Mouse (Mus musculus) limb, embryonic 12.5 days (tissue): ENCODE results near the gene Gng13. TPM values are rescaled to one million over a fixed set of nuclear protein-coding genes. Genes with fewer than 3 reads are reported as not detected.

Source experiments
- ATAC-seq: fragments of 200-750 bp; cut with Nextera tagmentation; 2 replicates; pipeline ENCODE4 v1.8.0; 2017; ENCODE audit warnings: low read depth, moderate TSS enrichment; ENCODE audit not compliant: insufficient number of reproducible peaks, insufficient read depth, low FRiP score, low TSS enrichment
- H3K27ac ChIP-seq: fragments of 300-500 bp; sonication (generic); 2 replicates; pipeline ENCODE4 v1.5.1; 2016; ENCODE audit warnings: mild to moderate bottlenecking, moderate library complexity
- H3K27me3 ChIP-seq: fragments of 300-500 bp; sonication (generic); 2 replicates; pipeline ENCODE4 v1.6.1; 2016; ENCODE audit warnings: mild to moderate bottlenecking, moderate library complexity
- H3K36me3 ChIP-seq: fragments of 300-500 bp; sonication (generic); 2 replicates; pipeline ENCODE4 v1.6.1; 2016; ENCODE audit warnings: mild to moderate bottlenecking, moderate library complexity
- H3K4me1 ChIP-seq: fragments of 300-500 bp; sonication (generic); replicated peaks from 2 replicates; pipeline ENCODE4 v1.6.1; 2016
- H3K4me2 ChIP-seq: fragments of 300-500 bp; sonication (generic); 2 replicates; pipeline ENCODE4 v1.6.1; 2016; ENCODE audit warnings: mild to moderate bottlenecking, moderate library complexity
- H3K4me3 ChIP-seq: fragments of 300-500 bp; sonication (generic); replicated peaks from 2 replicates; pipeline ENCODE4 v1.5.1; 2016; ENCODE audit warnings: mild to moderate bottlenecking
- H3K9ac ChIP-seq: fragments of 300-500 bp; sonication (generic); replicated peaks from 2 replicates; pipeline ENCODE4 v1.6.1; 2016; ENCODE audit warnings: mild to moderate bottlenecking, moderate library complexity
- H3K9me3 ChIP-seq: fragments of 300-500 bp; sonication (generic); 2 replicates; pipeline ENCODE4 v1.6.1; 2016; ENCODE audit warnings: mild to moderate bottlenecking, moderate library complexity
- WGBS: fragments of 180-500 bp; shearing (Covaris S2); methylation state at CpG from one replicate; pipeline ENCODE4 v1.1.7; 2016; 5-methylcytosine and 5-hydroxymethylcytosine counted together
- polyA plus RNA-seq: library from polyadenylated mRNA; unstranded; fragments of >200 nt; fragmentation: Nextera tagmentation; extraction: Ambion mirVana; gene quantifications from 2 replicates; pipeline ENCODE4 v1.2.1, GENCODE M21; 2016

Gene Gng13
- polyA plus RNA-seq, result 0.74 and 1.3 TPM in 2 replicates

- H3K4me1 ChIP-seq, result peaks cover 22% of the 10 kb centered on the region
- peak within 1 kb of the TSS; percentile 66 for H3K9ac ChIP-seq
- peak within 1 kb of the TSS; percentile 88 for H3K4me2 ChIP-seq
- ATAC-seq, result 0 out of 2 replicates have a peak, but pooled peaks have one; percentile 6
- H3K4me3 ChIP-seq, result peak within 1 kb of the TSS; percentile 47
- H3K36me3 ChIP-seq, result peaks cover 36% of the 10 kb centered on the region
- H3K27me3 ChIP-seq, result peaks cover 56% of the 10 kb centered on the region
- no peak within 1 kb of the TSS for H3K27ac ChIP-seq
- no peaks in the 10 kb centered on the region for H3K9me3 ChIP-seq
- WGBS, result under 1% methylated on average over 45 of the region's 45 CpGs
These were observed at the start of gene Gng13 for GRCm38 (mm10) chr17:25716711-25717637. TSS of gene Gng13 (plus strand) at chr17:25717171.

GRCm38 (mm10) chr17:25668481-25669055, 48.4 kb upstream of the Gng13 start:
- Histone ChIP-seq H3K4me3 (no peak overlapping the region), H3K27me3 (no peaks in the 10 kb centered on the region; the same call in 1 of the 2 replicates), H3K9ac (no peak overlapping the region), H3K9me3 (no peaks in the 10 kb centered on the region), H3K27ac (no peak overlapping the region), H3K4me2 (no peak overlapping the region), H3K36me3 (no peaks in the 10 kb centered on the region), H3K4me1 (peaks cover 7% of the 10 kb centered on the region)
- no peak for ATAC-seq
- WGBS, result 89% methylated on average over 7 of the region's 7 CpGs

GRCm38 (mm10) chr17:25672982-25673381, 44.0 kb upstream of the Gng13 start:
- no peak overlapping the region for H3K4me3 ChIP-seq
- H3K27ac ChIP-seq, result no peak overlapping the region
- H3K4me2 ChIP-seq, result no peak overlapping the region
- 0 out of 2 replicates have a peak, but pooled peaks cover 4% of the 10 kb centered on the region for H3K4me1 ChIP-seq
- peaks cover 13% of the 10 kb centered on the region for H3K9me3 ChIP-seq
- no peak overlapping the region for H3K9ac ChIP-seq
- H3K36me3 ChIP-seq, result no peaks in the 10 kb centered on the region
- no peaks in the 10 kb centered on the region; the same call in 1 of the 2 replicates for H3K27me3 ChIP-seq
- ATAC-seq, result no peak

- Histone ChIP-seq H3K4me1 (no peaks in the 10 kb centered on the region), H3K27me3 (peaks cover 17% of the 10 kb centered on the region), H3K4me3 (no peak overlapping the region), H3K4me2 (no peak overlapping the region), H3K27ac (no peak overlapping the region), H3K36me3 (no peaks in the 10 kb centered on the region), H3K9me3 (peaks cover 13% of the 10 kb centered on the region), H3K9ac (no peak overlapping the region)
- WGBS, result 58% methylated on average over 6 of the region's 6 CpGs
- ATAC-seq, result no peak
These were observed 39.0 kb upstream of the Gng13 start for GRCm38 (mm10) chr17:25677969-25678368.

- no peaks in the 10 kb centered on the region for H3K4me1 ChIP-seq
- H3K4me2 ChIP-seq, result no peak overlapping the region
- H3K9ac ChIP-seq, result 0 out of 2 replicates have a peak overlapping the region, but pooled peaks have one; percentile 23
- no peaks in the 10 kb centered on the region for H3K36me3 ChIP-seq
- H3K9me3 ChIP-seq, result peaks cover 13% of the 10 kb centered on the region
- no peak for ATAC-seq
- H3K27me3 ChIP-seq, result peaks cover 24% of the 10 kb centered on the region
- H3K27ac ChIP-seq, result no peak overlapping the region
- WGBS, result 12% methylated on average over 5 of the region's 5 CpGs
- no peak overlapping the region for H3K4me3 ChIP-seq
These were observed 37.2 kb upstream of the Gng13 start for GRCm38 (mm10) chr17:25679818-25680217.

GRCm38 (mm10) chr17:25681636-25682035, 35.3 kb upstream of the Gng13 start:
- H3K4me1 ChIP-seq, result peaks cover 5% of the 10 kb centered on the region; the same call in 1 of the 2 replicates
- H3K27me3 ChIP-seq, result peaks cover 26% of the 10 kb centered on the region
- ATAC-seq, result no peak
- H3K9me3 ChIP-seq, result no peaks in the 10 kb centered on the region
- 86% methylated on average over 4 of the region's 4 CpGs for WGBS
- no peak overlapping the region for H3K4me3 ChIP-seq
- no peaks in the 10 kb centered on the region for H3K36me3 ChIP-seq
- H3K9ac ChIP-seq, result no peak overlapping the region
- no peak overlapping the region for H3K27ac ChIP-seq
- H3K4me2 ChIP-seq, result no peak overlapping the region

- Histone ChIP-seq H3K4me1 (peaks cover 19% of the 10 kb centered on the region), H3K27me3 (peaks cover 17% of the 10 kb centered on the region), H3K27ac (no peak overlapping the region), H3K9ac (no peak overlapping the region), H3K4me3 (no peak overlapping the region), H3K36me3 (no peaks in the 10 kb centered on the region), H3K9me3 (no peaks in the 10 kb centered on the region), H3K4me2 (no peak overlapping the region)
- 39% methylated on average over 7 of the region's 7 CpGs for WGBS
- ATAC-seq, result no peak
These were observed 30.6 kb upstream of the Gng13 start for GRCm38 (mm10) chr17:25686323-25686722.

GRCm38 (mm10) chr17:25688922-25689321, 28.0 kb upstream of the Gng13 start:
- no peak overlapping the region for H3K9ac ChIP-seq
- no peak overlapping the region for H3K4me3 ChIP-seq
- peaks cover 19% of the 10 kb centered on the region for H3K4me1 ChIP-seq
- H3K27ac ChIP-seq, result no peak overlapping the region
- no peaks in the 10 kb centered on the region for H3K36me3 ChIP-seq
- peaks cover 17% of the 10 kb centered on the region for H3K27me3 ChIP-seq
- WGBS, result 81% methylated on average over 4 of the region's 4 CpGs
- H3K4me2 ChIP-seq, result no peak overlapping the region
- ATAC-seq, result no peak
- no peaks in the 10 kb centered on the region for H3K9me3 ChIP-seq

GRCm38 (mm10) chr17:25696263-25696662, 20.7 kb upstream of the Gng13 start:
- no peaks in the 10 kb centered on the region for H3K9me3 ChIP-seq
- H3K4me3 ChIP-seq, result no peak overlapping the region
- ATAC-seq, result no peak
- H3K27ac ChIP-seq, result no peak overlapping the region
- H3K9ac ChIP-seq, result no peak overlapping the region
- no peaks in the 10 kb centered on the region; the same call in 1 of the 2 replicates for H3K27me3 ChIP-seq
- no peak overlapping the region for H3K4me2 ChIP-seq
- H3K36me3 ChIP-seq, result no peaks in the 10 kb centered on the region
- peaks cover 7% of the 10 kb centered on the region for H3K4me1 ChIP-seq
- WGBS, result 28% methylated on average over 1 of the region's 1 CpGs

GRCm38 (mm10) chr17:25698446-25698845, 18.5 kb upstream of the Gng13 start:
- no peak overlapping the region for H3K4me2 ChIP-seq
- H3K4me1 ChIP-seq, result peaks cover 7% of the 10 kb centered on the region
- ATAC-seq, result 0 out of 2 replicates have a peak, but pooled peaks have one; percentile 70
- 12% methylated on average over 7 of the region's 7 CpGs for WGBS
- H3K9me3 ChIP-seq, result no peaks in the 10 kb centered on the region
- H3K27me3 ChIP-seq, result no peaks in the 10 kb centered on the region; the same call in 1 of the 2 replicates
- no peak overlapping the region for H3K4me3 ChIP-seq
- no peak overlapping the region for H3K9ac ChIP-seq
- no peak overlapping the region for H3K27ac ChIP-seq
- H3K36me3 ChIP-seq, result no peaks in the 10 kb centered on the region

- H3K27me3 ChIP-seq, result no peaks in the 10 kb centered on the region; the same call in 1 of the 2 replicates
- no peak for ATAC-seq
- no peaks in the 10 kb centered on the region for H3K36me3 ChIP-seq
- H3K9me3 ChIP-seq, result no peaks in the 10 kb centered on the region
- no peak overlapping the region for H3K9ac ChIP-seq
- H3K27ac ChIP-seq, result no peak overlapping the region
- H3K4me1 ChIP-seq, result peaks cover 7% of the 10 kb centered on the region
- WGBS, result 58% methylated on average over 9 of the region's 9 CpGs
- H3K4me3 ChIP-seq, result no peak overlapping the region
- no peak overlapping the region for H3K4me2 ChIP-seq
These were observed 16.0 kb upstream of the Gng13 start for GRCm38 (mm10) chr17:25700863-25701496.
